Mouse (Mus musculus): ENCODE data around the gene Wap.

Gene Wap

DNA sequence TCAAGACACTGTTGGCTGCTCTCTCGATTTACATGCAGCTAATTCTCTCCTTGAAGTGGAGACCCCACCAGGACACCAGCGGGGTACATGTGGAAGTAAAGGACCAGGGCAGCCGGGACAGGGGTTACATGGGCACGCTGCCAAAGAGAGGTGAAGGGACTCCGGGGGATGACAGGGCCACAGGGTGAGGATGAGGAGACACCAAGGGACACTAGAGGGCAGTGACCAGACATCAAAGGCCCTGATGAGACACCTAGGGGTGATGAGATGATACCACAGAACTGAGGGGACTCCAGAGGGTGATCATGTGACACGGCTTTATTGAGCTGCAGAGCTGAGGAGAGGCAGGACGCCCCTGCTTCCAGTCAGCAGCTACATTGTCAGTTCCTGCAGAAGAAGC is 40.9 kb downstream of the Wap start:
- peak in 1 of 2 experiments; percentile 56 for DNase-seq (ENCODE audit: low spot score in 2 of 2)

DNA sequence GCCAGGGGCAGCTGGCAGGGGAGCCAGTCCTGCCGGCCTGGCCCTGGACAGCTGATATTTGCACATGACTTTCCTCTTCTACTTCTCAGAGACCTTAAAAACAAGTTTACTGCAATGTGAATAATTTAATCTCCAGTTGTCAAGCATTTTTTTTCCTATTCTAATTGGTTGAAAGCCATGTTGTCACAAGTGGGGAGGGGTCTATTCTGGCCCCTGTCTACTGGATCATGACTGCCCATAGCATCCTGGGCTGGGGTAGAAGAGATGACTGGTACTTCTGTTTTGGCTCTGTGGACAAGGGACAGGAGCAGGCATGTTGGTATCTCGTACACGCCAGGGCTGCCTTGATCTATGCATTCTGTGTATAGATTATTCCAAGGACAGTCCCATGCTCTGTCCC is 41.8 kb downstream of the Wap start:
- DNase-seq (ENCODE audit: low spot score in 2 of 2), result no peak

DNA sequence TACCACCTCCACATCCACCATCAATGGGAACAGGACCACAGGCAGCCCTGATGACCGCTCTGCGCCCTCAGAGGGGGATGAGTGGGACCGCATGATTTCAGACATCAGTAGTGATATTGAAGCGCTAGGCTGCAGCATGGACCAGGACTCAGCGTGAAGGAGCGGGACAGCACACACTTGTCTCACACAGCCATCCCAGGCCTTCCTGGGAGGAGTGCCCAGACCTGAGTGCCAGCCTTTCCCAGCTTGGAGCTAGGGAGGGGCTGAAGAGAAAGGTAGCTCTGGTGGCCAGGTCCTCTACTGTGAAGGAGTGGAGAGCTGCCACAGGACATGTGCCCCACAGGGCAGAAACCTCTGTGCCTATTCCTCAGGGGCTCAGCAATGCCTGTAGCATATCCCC is 42.2 kb downstream of the Wap start:
- DNase-seq (ENCODE audit: low spot score in 2 of 2), result no peak

DNA sequence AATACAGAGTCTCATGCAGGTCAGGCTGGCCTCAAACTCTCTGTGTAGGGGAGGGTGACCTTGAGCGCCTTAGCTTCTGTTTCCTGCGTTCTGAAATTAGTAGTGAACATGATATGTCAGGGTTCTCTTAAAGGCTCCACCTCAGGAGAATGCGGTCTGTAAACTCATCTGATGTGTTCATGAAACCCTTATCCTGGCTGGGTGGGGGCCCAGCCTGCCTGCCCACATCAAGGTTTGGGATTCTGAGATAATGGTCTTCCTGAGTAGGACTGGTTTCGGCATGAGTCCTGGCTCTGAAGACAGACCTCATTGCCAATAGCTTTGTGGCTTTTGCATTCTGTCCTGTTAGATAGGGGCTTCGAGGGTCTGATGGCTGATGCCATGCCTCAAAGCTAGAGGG is 43.1 kb downstream of the Wap start:
- no peak for DNase-seq (ENCODE audit: low spot score in 2 of 2)

DNA sequence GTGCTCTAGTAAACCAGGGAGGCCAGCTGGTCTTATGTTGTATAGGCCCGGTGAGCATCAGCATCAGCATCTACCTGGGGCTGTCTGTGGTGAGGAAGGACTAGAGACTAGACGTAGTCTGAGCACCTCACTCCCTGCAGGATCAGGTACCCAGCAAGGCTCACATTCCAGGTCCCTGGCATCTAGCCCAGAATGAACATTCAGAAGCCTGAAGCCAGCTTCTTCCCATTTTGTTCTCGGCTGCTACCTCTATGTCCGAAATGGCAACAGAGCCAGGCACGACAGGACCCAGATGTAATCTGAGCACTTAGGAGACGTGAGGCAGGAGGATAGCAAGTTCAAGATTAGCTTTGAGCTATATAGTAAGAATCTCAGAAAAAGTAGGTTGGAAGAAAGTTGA is 43.6 kb downstream of the Wap start:
- no peak for DNase-seq (ENCODE audit: low spot score in 2 of 2)

DNA sequence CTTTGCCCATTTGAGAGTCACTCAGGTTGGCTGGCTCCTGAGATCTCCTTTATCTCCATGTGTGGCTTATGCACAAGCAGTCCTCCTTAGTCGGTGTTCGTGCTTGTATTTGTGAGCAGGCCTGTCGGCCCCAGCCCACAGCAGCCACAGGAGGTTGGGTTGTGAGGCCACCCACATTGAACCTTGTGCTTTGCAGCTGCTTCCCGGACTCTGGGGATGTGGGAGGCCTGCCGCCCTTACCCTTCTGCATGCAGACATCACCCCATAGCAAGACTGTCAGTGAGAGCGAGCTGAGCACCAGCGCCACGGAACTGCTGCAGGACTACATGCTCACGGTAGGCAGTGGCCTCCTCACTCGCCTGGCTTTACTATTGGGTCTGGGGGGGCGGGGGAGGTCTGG is 45.0 kb downstream of the Wap start:
- DNase-seq (ENCODE audit: low spot score in 2 of 2), result no peak

DNA sequence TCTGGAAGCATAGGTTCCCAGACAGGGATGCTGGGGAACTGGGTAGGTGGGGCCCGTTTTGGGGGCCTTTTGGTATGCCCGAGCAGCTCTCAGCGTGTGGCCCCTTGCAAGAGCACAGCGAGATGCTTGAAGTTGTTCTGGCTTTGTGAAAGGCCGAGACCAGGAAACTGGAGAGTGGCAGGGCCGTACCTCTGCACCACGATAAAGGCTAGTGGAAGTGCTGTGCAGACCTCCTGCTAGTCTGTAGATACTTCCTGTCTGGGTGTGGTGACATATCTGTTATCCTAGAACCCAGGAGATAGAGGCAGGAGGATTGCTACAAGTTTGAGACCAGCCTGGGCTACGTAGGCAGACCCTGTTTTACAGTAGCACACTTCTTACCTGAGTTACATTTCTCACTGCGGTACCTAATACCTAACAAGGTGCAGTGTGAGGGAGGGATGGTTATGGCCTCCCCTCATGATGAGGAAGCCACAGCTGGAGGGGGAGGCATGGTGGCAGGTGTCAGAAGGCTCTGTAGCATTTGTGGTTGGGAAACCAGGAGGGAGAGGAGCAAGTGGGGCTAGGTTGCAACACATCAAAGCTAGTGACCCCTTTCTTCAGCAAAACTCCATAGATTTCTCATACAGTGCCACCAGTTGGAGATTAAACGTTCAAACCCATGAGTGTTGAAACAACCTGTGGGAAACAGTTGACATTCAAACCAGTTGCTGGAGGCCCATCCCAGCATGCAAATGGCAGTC is 47.3 kb downstream of the Wap start:
- DNase-seq (ENCODE audit: low spot score in 2 of 2), result no peak

DNA sequence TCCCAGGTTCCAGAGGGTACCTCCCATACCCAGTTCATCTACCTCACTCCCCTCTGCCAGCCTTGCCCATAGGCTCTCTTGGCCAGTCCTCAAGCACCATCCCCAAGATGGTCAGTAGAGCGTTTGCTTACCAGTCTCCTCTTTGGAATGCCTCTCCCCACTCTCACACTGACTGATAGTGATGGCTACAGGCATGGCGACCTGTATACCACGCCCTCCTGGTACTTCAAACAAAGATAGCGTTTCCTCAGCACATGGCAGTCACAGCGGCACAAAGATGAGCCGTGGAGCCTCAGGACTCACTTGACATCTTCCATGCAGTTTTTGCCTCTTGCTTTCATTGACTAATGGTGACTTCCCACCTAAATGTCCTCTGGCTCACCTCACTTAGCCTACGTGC is 48.6 kb downstream of the Wap start:
- no peak for DNase-seq (ENCODE audit: low spot score in 2 of 2)

DNA sequence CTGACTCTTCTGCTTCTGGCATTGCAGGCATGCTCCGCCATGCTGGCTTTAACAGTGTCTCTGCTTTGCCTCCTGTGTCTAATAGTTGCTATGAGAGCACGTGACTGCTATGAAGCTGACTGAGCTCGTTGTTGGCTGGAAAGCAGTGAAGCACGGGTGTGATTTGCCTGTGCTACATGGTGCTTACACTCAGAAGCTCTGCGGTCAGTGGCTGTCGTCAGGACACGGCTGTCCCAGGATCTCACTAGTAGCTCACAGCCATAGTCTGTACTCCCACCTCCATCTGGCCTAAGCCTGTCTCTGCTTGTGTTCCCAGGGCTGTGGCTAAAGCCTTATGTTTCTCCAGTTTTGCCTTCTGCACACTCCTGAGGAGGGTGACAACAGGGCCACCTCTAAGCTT is 50.1 kb downstream of the Wap start:
- DNase-seq (ENCODE audit: low spot score in 2 of 2), result no peak

DNA sequence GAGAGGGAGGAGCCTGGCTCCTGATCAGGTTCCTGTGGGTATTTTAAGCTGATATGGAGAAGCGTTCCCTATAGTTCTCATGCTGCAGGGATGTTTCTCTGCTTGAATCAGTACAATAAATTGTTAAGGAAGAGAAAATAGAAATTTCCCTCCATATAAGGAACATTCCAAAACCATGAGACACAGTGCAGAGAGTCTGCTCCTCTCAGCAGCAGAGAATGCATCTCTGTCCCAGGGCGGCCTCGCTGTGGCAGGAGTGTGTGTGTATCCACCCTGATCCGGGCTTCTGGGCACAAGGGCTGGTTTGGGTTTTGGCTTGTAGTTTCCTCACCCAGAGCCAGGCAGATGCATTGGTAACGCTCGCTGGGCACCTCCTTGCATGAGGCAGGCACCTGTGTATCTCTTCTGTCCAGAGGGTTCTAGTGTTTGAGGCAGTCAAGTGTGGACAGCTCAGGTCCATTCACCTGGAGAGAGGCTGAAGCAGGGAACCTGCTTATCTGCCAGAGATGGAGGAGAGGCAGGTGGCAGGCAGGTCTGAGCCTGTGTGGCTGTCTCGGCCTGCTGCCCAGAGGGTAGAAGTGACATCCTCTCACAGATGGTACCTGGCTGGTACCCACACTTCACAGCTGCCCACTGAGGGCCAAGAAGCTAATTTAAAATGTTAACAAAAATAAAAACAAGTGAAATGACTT is 51.0 kb downstream of the Wap start:
- no peak for DNase-seq (ENCODE audit: low spot score in 2 of 2)

DNA sequence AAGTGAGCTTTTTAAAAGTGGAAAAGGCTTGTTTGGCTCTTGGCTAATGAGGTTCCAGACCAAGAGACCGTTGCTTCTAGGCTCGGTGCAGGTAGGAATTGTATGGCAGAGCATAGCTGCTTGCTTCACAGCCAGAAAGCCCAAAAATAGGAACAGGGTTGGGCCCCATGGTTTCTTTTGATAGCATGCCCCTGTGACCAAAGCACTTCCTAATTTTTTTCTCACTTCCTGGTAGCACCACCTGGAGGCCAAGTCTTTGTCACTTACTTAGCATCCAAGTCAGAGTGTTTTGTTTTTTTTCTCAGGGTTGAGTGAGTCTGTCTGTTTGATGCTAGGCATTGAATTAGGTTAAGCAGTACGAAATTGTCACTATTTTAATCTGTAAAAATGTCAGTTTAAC is 51.8 kb downstream of the Wap start:
- no peak for DNase-seq (ENCODE audit: low spot score in 2 of 2)

DNA sequence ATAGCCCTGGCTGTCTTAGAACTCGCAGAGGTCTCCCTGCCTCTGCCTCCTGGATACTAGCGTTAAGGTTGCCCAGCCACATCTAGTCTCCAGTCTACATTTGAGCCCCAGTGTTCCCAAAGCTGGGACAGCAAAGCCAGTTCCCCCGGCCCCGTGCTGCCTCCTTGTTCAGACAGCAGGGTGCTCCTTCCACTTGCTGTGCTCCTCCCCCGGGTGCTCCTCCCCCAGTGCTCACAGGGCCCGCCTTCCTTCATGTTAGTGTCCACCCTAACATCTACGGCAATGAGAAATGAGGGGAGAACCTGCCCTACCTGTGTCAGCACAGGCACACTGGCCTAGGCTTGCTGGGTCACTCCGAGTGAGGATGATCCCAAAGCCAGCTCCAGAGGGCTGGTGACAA is 52.7 kb downstream of the Wap start:
- no peak for DNase-seq (ENCODE audit: low spot score in 2 of 2)

All from right cerebral cortex, postnatal 10 days (tissue).